Mouse (Mus musculus): Measurements from ENCODE around the gene 4931423N10Rik.
"Not testable (repeated sequence)": the region's sequence is repeated elsewhere in the genome, so short reads cannot be mapped to it uniquely, and the experiment has no call there.

The 4931423N10Rik gene

GRCm38 (mm10) chr2:23207070-23207526 is at the start of gene 4931423N10Rik:
Gene 4931423N10Rik, plus strand, starts transcription at chr2:23207476.
- no peak for DNase-seq (ENCODE audit: low spot score)

DNA sequence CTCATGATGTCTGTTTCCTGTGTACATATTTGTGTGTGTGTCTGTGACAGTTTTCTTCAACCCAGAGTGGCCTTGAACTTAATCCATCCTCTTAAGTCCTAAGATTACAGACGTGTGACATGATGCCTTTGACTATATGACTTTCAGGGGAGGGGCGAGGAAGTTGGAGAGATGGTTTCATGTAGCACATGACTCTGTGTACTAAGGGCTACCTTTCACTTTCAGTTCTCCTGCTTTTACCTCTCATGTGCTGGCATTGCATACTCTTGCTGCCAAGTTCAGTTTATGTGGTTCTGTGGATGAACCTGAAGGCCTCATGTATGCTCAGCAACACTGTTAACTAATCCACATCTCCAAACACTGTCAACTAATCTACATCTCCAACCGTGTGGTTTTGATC is 35.0 kb upstream of the 4931423N10Rik start:
- DNase-seq (ENCODE audit: low spot score): no peak

DNA sequence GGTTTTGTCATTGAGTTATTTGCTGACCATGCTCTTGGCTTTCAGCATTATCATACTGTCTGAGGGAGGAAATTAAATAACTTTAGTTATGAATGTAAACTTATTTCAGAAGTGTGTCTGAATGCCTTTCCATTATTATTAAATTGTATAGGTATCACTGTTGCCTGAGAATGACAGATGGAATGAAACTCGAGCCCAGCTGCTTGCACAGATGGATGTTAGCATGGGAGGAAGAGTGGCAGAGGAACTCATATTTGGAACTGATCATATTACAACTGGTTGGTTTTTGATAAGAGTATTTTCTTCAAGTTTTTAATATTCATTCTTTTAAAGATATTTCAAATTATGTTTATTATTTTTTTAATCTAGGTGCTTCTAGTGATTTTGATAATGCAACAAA is 12.9 kb upstream of the 4931423N10Rik start:
- DNase-seq (ENCODE audit: low spot score): no peak

GRCm38 (mm10) chr2:23201034-23201433 is 6.2 kb upstream of the 4931423N10Rik start:
- DNase-seq (ENCODE audit: low spot score): no peak

- no peak for DNase-seq (ENCODE audit: low spot score)
These were observed 4.2 kb upstream of the 4931423N10Rik start for GRCm38 (mm10) chr2:23202900-23203670.

- no peak for DNase-seq (ENCODE audit: low spot score)
These were observed 6.4 kb downstream of the 4931423N10Rik start for GRCm38 (mm10) chr2:23213661-23214060.

DNA sequence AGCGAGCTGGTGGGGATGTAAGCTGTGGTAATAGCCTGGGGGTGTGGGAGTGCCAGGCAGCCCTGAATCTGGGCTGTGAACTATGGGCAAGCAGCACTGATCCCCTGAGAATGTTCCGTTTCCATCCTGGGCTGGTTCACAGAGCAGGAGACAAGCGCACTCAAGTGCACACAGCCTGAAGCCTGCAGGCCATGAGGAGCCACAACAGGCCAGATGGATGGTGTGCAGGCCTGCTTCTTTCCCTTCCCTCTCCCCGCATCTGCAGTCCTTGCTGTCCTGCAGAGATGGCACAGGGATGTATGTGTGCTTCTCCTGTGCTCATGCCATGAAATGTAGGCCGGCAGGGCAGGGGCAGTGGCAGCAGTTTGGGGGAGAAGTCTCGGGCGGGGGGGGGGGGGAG is 17.9 kb downstream of the 4931423N10Rik start:
- DNase-seq (ENCODE audit: low spot score): no peak

DNA sequence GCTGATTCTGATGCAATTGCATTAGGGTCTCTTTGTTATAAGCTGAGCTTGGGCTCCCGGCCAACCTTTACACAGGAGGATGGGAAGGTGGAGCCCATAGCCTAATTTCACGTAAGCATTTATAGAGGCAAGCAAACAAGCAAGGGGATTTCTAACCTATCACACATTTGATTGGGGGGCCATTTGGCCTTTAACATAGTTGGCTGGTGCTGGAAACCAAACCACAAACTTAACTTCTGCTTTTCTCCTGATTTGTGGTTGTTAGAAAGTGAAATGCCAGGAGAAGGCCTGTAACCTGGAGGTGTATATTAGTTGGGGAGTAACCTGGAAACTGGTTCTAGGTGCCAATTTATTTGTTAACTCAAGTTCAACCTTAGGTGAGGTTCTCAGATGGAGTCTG is 21.2 kb downstream of the 4931423N10Rik start:
- DNase-seq (ENCODE audit: low spot score): no peak

DNA sequence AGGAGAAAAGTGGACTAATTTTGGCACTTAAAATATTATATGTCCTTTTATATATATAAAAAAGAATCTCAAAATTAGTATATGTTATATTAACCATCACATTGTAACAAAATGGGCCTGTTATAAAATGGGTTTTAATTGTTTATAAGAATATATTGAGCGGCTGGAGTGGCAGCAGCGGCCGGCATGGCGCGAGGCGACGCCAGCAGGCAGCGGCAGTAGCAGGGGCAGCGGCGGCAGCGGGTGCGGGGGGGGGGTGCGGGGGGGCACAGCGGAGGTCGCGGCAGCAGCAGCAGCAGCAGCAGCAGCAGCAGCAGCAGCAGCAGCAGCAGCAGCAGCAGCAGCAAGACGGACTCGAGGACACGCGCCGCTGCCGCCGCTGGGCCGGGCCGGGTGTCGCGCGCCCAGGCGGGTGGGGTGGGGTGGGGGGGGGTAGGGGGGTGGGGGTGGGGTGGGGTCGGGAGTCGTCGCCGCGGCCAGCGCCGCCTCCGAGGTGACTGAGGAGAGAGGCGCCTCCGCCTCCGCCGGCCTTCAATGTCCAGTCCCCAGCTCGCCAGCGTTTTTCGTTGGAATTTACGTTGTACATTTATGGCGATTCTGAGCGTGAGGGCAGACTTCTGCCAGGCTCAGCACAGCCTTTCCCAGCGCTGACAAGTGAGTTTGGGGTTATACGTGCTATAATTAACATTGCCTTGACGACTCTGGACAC is 26.9 kb downstream of the 4931423N10Rik start:
- no peak for DNase-seq (ENCODE audit: low spot score)

GRCm38 (mm10) chr2:23290991-23291390 is 83.7 kb downstream of the 4931423N10Rik start:
- not testable (repeated sequence) for DNase-seq (ENCODE audit: low spot score)

GRCm38 (mm10) chr2:23314869-23315268 is 107.6 kb downstream of the 4931423N10Rik start:
- no peak for DNase-seq (ENCODE audit: low spot score)

Measured in urinary bladder, postnatal 25 days (tissue).